Mouse (Mus musculus) adrenal gland, postnatal 25 days (tissue): ENCODE measurements around the gene Dcdc2a. TPM values are rescaled to one million over a fixed set of nuclear protein-coding genes. Genes with fewer than 3 reads are reported as not detected.

Source experiments
- DNase-seq: peaks from one replicate; pipeline ENCODE4 v3.0.0; 2021; ENCODE audit warnings: mixed read lengths
- total RNA-seq: library from RNA; stranded (reverse); gene quantifications from 2 replicates; pipeline ENCODE4 v1.2.3, GENCODE M21; 2021

The Dcdc2a gene
- total RNA-seq, 1 experiment from 2014 or later, result 0.43 TPM

DNA sequence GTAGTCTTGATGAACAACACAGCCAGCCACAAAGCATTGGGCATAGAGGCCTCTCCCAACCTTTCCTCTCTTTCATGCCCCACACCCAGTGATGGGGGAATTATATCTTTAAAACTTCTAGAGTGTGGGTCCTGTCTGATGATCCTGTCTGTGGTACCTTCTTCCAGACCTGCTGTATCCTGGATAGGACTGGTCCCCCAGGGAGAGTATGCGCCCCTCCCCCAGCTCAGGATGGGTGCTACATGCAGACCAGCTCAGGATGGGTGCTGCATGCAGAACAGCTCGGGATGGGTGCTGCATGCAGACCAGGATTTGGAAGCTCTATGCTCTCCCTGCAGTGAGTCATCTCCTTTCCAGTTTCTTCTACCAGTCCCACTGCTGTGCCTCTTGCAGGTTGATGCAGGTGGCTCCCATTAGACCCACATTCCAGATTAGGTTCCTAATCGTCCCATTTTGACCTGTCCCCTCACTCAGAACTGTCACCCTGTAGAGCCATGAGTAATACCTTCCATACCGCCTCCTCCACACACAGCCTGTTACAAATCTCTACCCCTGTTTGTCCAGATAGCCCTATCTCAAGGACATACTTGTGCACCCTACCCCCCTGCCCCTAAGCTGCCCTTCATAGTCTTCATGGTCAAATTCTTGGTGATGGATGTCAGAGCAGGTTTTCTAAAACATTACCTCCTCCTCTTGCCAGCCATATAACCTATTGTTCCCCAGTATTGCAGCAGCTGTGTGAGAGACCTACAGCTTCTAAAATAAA, 122.6 kb downstream of the Dcdc2a start:
- DNase-seq, result no peak

DNA sequence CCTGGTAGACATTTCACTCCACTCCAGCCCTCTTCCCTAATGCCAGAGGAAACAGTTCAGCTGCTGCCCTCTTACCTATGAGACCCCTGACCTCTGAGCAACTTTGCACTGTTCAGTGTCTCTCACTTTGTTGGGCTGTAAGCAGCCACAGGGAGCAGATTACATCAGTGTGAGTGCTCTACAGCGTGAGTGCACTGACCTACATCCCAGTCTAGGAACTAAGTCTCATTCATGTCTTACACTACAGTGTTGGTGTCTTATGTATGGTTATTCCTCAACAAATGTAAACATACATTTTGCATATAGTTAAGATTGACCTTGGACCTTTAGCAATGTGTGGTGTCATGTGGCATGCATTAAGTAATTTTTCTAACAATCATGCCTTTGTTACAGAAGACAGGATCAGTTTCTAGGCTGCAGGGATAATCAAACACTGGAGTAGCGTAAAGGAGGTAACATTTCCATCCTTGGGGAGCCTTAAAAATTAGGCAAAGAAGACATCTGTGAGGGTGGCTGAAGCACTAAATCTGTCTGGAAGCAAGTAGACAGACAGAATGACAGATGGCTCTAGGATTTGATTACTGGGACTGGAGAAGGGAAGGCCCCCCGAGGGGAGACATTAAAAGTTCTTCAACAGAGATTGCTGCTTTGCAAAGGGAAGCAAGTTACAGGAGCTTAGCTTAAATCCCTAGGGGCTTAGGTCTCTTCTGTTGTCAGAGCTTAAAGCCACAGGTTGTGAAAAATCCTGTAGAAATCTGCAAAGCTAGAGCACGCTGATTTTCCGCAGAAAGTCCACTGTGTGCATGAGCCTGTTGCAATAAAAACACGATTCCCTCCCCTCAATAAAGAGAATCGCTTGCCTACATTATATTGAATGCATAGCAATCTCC, 130.9 kb downstream of the Dcdc2a start:
- no peak for DNase-seq

GRCm38 (mm10) chr13:25187326-25187710, 131.5 kb downstream of the Dcdc2a start:
- no peak for DNase-seq

DNA sequence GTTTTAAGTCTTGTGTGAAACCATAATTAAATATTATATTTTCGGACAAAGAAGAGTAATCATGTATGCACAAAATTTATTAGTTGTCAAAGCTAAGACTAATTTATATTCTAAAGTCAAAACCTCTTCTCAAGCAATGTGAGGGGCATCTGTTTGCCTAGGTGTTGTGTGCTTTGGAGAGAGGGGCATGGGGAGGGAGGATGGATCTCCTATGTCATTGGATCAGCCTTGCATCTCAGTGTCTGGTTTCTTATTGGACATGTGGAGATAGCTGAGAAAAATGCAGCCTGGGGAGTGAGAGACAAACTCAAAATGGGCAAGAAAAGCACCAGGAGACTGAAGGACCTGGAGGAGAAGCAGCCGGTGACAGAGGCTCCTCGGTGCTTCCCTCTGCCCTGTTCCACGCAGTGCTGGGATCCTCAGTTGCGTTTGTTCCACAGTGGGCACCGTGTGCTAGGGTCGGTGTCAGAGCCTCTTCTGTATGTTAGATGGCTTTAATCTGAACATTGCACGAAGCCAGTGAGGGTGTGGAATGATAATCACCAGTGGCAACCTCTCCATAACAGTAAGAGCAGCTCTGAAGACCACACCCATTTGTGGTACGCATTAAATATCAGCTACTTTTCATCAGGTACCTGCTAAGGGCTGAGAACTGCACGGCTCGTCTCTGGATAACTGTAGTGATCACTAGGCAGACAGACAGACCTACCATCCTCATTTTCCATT, 133.8 kb downstream of the Dcdc2a start:
- DNase-seq, result no peak

DNA sequence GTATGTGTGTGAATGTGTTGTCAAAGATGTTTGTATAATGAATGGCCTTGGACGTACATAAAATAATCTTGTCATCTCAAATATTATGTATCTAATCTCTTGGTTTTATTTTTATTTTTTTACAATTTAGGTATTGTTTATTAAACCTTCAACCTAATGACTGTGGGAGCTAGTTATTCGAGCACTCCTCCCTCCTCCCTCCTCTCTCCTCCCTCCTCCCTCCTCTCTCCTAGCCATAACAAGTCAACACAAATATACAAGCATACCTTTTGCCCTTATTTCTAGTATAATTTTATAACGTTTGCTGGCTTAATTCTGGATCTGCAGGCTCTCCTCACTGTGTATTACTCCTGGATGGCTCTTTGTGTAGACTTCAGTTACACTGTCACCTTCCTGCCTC, 134.4 kb downstream of the Dcdc2a start:
- DNase-seq, result no peak

- no peak for DNase-seq
Observed at GRCm38 (mm10) chr13:25195706-25196105, 139.9 kb downstream of the Dcdc2a start.

GRCm38 (mm10) chr13:25199916-25200315, 144.1 kb downstream of the Dcdc2a start:
- no peak for DNase-seq

GRCm38 (mm10) chr13:25206950-25207349, 151.1 kb downstream of the Dcdc2a start:
- DNase-seq, result no peak

DNA sequence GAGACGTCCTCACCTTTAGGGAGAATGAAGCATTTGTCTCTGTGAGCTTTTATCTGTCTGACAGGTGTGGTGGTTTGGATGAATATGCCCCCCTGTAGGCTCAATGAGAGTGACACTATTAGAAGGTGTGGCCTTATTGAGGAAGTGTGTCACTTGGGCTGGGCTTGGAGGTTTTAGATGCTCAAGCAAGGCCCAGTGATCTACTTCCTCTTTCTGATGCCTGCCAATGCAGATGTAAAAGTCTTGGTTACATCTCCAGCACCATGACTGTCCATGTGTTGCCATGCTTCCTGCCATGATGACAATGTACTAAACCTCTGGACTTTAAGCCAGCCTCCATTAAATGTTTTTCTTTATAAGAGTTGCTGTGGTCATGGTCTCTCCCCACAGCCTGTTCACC, 162.6 kb downstream of the Dcdc2a start:
- no peak for DNase-seq

GRCm38 (mm10) chr13:25220186-25220787, 164.5 kb downstream of the Dcdc2a start:
- no peak for DNase-seq

- DNase-seq, result no peak
Observed at GRCm38 (mm10) chr13:25251893-25252292, 196.1 kb downstream of the Dcdc2a start.

GRCm38 (mm10) chr13:25254478-25255263, 198.9 kb downstream of the Dcdc2a start:
- DNase-seq, result no peak

- DNase-seq, result no peak
Observed at GRCm38 (mm10) chr13:25257608-25258007, 201.8 kb downstream of the Dcdc2a start.

Other genes with a start within 250 kb of the Dcdc2a start
- 87.2 and 92.5 TPM in 2 replicates for gene Acot13, start 224.5 kb upstream of the Dcdc2a start, total RNA-seq
- gene Tdp2, start 224.3 kb upstream of the Dcdc2a start, total RNA-seq, result 30.2 and 32.5 TPM in 2 replicates
- gene D130043K22Rik, start 210.9 kb upstream of the Dcdc2a start, total RNA-seq, result 0.52 and 0.76 TPM in 2 replicates
- 16.7 and 21.9 TPM in 2 replicates for gene Aldh5a1, start 118.3 kb upstream of the Dcdc2a start, total RNA-seq
- gene Gpld1, start 112.9 kb upstream of the Dcdc2a start, total RNA-seq, result 5.6 and 7.9 TPM in 2 replicates
- gene Mrs2, start 35.6 kb upstream of the Dcdc2a start, total RNA-seq, result 79.4 and 86.8 TPM in 2 replicates
- 2.0 and 4.5 TPM in 2 replicates for gene Nrsn1, start 214.5 kb downstream of the Dcdc2a start, total RNA-seq